Mouse (Mus musculus) testis, adult 2 months (tissue): ENCODE measurements around the gene Samm50.

ENCODE experiments used
- CTCF ChIP-seq: fragments of 200-500 bp; IDR thresholded peaks from 2 replicates; pipeline ENCODE4 v1.5.1; 2012; ENCODE audit warnings: low read depth, mild to moderate bottlenecking, inconsistent platforms, low read length, moderate library complexity; ENCODE audit not compliant: control insufficient read depth, insufficient read depth, insufficient replicate concordance
- POLR2A ChIP-seq: fragments of 200-500 bp; IDR thresholded peaks from 2 replicates; pipeline ENCODE4 v1.6.1; 2012; ENCODE audit warnings: low read depth, mild to moderate bottlenecking, inconsistent platforms, low read length, moderate library complexity; ENCODE audit not compliant: control insufficient read depth

- no peak for TF ChIP-seq CTCF
- TF ChIP-seq POLR2A: no peak
Observed at GRCm38 (mm10) chr15:84186196-84186595, 5.8 kb upstream of the Samm50 start.
